Mouse (Mus musculus) neural tube, embryonic 11.5 days (tissue): ENCODE measurements around the gene Psap. TPM values are rescaled to one million over a fixed set of nuclear protein-coding genes. Genes with fewer than 3 reads are reported as not detected.

Experiments
- ATAC-seq: fragments of 200-750 bp; cut with Nextera tagmentation; 2 replicates; pipeline ENCODE4 v1.8.0; 2017; ENCODE audit warnings: moderate number of reproducible peaks, mild to moderate bottlenecking, moderate TSS enrichment, moderate library complexity; ENCODE audit not compliant: insufficient read depth, low FRiP score, low TSS enrichment
- DNase-seq: peaks from one replicate; pipeline ENCODE4 v3.0.0-alpha.2; 2015; ENCODE audit warnings: low spot score
- H3K27ac ChIP-seq: fragments of 300-500 bp; sonication (generic); 2 replicates; pipeline ENCODE4 v1.5.1; 2014; ENCODE audit warnings: low read depth, mild to moderate bottlenecking, low read length
- H3K27me3 ChIP-seq: fragments of 300-500 bp; sonication (generic); 2 replicates; pipeline ENCODE4 v1.6.1; 2014; ENCODE audit warnings: mild to moderate bottlenecking, low read length, mixed read lengths; ENCODE audit not compliant: control insufficient read depth, insufficient read depth
- H3K36me3 ChIP-seq: fragments of 300-500 bp; sonication (generic); 2 replicates; pipeline ENCODE4 v1.6.1; 2014; ENCODE audit warnings: mild to moderate bottlenecking, low read length, moderate library complexity, mixed read lengths; ENCODE audit not compliant: control insufficient read depth, insufficient read depth
- H3K4me1 ChIP-seq: fragments of 300-500 bp; sonication (generic); 2 replicates; pipeline ENCODE4 v1.6.1; 2014; ENCODE audit warnings: low read length, mixed read lengths; ENCODE audit not compliant: control insufficient read depth, insufficient read depth
- H3K4me2 ChIP-seq: fragments of 300-500 bp; sonication (generic); 2 replicates; pipeline ENCODE4 v1.6.1; 2014; ENCODE audit warnings: low read depth, mild to moderate bottlenecking, moderate library complexity
- H3K4me3 ChIP-seq: fragments of 300-500 bp; sonication (generic); 2 replicates; pipeline ENCODE4 v1.5.1; 2014; ENCODE audit warnings: low read depth, low read length
- H3K9ac ChIP-seq: fragments of 300-500 bp; sonication (generic); 2 replicates; pipeline ENCODE4 v1.6.1; 2014; ENCODE audit warnings: mild to moderate bottlenecking, low read length
- H3K9me3 ChIP-seq: fragments of 300-500 bp; sonication (generic); 2 replicates; pipeline ENCODE4 v1.6.1; 2016; ENCODE audit warnings: low read length; ENCODE audit not compliant: control insufficient read depth
- WGBS: fragments of 180-500 bp; shearing (Covaris S2); extraction: QIAGEN DNeasy Blood & Tissue Kit; methylation state at CpG from one replicate; pipeline ENCODE4 v1.1.7; 2014; 5-methylcytosine and 5-hydroxymethylcytosine counted together
- polyA plus RNA-seq: library from polyadenylated mRNA; unstranded; fragments of >200 nt; fragmentation: Nextera tagmentation; extraction: Ambion mirVana; gene quantifications from 2 replicates; pipeline ENCODE4 v1.2.1, GENCODE M21; 2014

The Psap gene
- polyA plus RNA-seq, 1 experiment from 2014 or later = 84.2 TPM

- ATAC-seq (no peak), DNase-seq (no peak)
- no peaks in the 10 kb centered on the region for H3K9me3 ChIP-seq
- no peak overlapping the region for H3K4me3 ChIP-seq
- H3K9ac ChIP-seq = no peak overlapping the region
- H3K27ac ChIP-seq = no peak overlapping the region
- H3K4me1 ChIP-seq = peaks cover 30% of the 10 kb centered on the region
- H3K27me3 ChIP-seq = no peaks in the 10 kb centered on the region
- 81% methylated on average over 4 of the region's 4 CpGs for WGBS
- H3K4me2 ChIP-seq = no peak overlapping the region
- no peaks in the 10 kb centered on the region for H3K36me3 ChIP-seq
Observed at GRCm38 (mm10) chr10:60287161-60287560, 9.7 kb downstream of the Psap start.

GRCm38 (mm10) chr10:60287726-60288125 is 10.3 kb downstream of the Psap start:
- Histone ChIP-seq H3K27me3 (no peaks in the 10 kb centered on the region), H3K9ac (no peak overlapping the region), H3K9me3 (no peaks in the 10 kb centered on the region), H3K27ac (no peak overlapping the region), H3K4me3 (no peak overlapping the region), H3K4me2 (no peak overlapping the region), H3K4me1 (peaks cover 30% of the 10 kb centered on the region), H3K36me3 (no peaks in the 10 kb centered on the region)
- ATAC-seq = no peak
- 85% methylated on average over 2 of the region's 2 CpGs for WGBS
- DNase-seq = no peak

GRCm38 (mm10) chr10:60289216-60289615 is 11.8 kb downstream of the Psap start:
- ATAC-seq (no peak), DNase-seq (no peak)
- WGBS = 92% methylated on average over 8 of the region's 8 CpGs
- Histone ChIP-seq H3K4me1 (peaks cover 23% of the 10 kb centered on the region), H3K4me3 (no peak overlapping the region), H3K4me2 (no peak overlapping the region), H3K27me3 (no peaks in the 10 kb centered on the region), H3K9ac (no peak overlapping the region), H3K36me3 (peaks cover 2% of the 10 kb centered on the region; the same call in 1 of the 2 replicates), H3K27ac (no peak overlapping the region), H3K9me3 (no peaks in the 10 kb centered on the region)

GRCm38 (mm10) chr10:60290026-60290738 is 12.8 kb downstream of the Psap start:
- Histone ChIP-seq H3K27me3 (no peaks in the 10 kb centered on the region), H3K9ac (no peak overlapping the region), H3K27ac (no peak overlapping the region), H3K9me3 (no peaks in the 10 kb centered on the region), H3K4me1 (peaks cover 13% of the 10 kb centered on the region), H3K36me3 (peaks cover 2% of the 10 kb centered on the region; the same call in 1 of the 2 replicates), H3K4me2 (no peak overlapping the region), H3K4me3 (no peak overlapping the region)
- ATAC-seq (no peak), DNase-seq (no peak)
- WGBS = 73% methylated on average over 7 of the region's 7 CpGs

GRCm38 (mm10) chr10:60290739-60291110 is 13.3 kb downstream of the Psap start:
- 91% methylated on average over 8 of the region's 8 CpGs for WGBS
- no peak for ATAC-seq

GRCm38 (mm10) chr10:60292209-60292608 is 14.8 kb downstream of the Psap start:
- H3K4me1 ChIP-seq = no peaks in the 10 kb centered on the region
- DNase-seq (no peak), ATAC-seq (no peak)
- H3K9ac ChIP-seq = no peak overlapping the region
- H3K36me3 ChIP-seq = peaks cover 7% of the 10 kb centered on the region; the same call in 1 of the 2 replicates
- no peak overlapping the region for H3K27ac ChIP-seq
- H3K9me3 ChIP-seq = no peaks in the 10 kb centered on the region
- H3K27me3 ChIP-seq = no peaks in the 10 kb centered on the region
- 93% methylated on average over 8 of the region's 8 CpGs for WGBS
- H3K4me3 ChIP-seq = no peak overlapping the region
- no peak overlapping the region for H3K4me2 ChIP-seq

More at GRCm38 (mm10) chr10:60290739-60291110, 13.3 kb downstream of the Psap start:
- Histone ChIP-seq H3K36me3 (peaks cover 2% of the 10 kb centered on the region; the same call in 1 of the 2 replicates), H3K9me3 (no peaks in the 10 kb centered on the region), H3K27ac (no peak overlapping the region), H3K4me1 (peaks cover 8% of the 10 kb centered on the region), H3K9ac (no peak overlapping the region), H3K4me2 (no peak overlapping the region), H3K27me3 (no peaks in the 10 kb centered on the region), H3K4me3 (no peak overlapping the region)
- DNase-seq = no peak

GRCm38 (mm10) chr10:60294621-60295020 is 17.2 kb downstream of the Psap start:
- DNase-seq = no peak
- H3K4me1 ChIP-seq = no peaks in the 10 kb centered on the region
- peaks cover 7% of the 10 kb centered on the region; the same call in 1 of the 2 replicates for H3K36me3 ChIP-seq
- H3K27me3 ChIP-seq = no peaks in the 10 kb centered on the region
- H3K4me2 ChIP-seq = no peak overlapping the region
- ATAC-seq = no peak
- no peak overlapping the region for H3K27ac ChIP-seq
- H3K9ac ChIP-seq = no peak overlapping the region
- 89% methylated on average over 7 of the region's 7 CpGs for WGBS
- no peak overlapping the region for H3K4me3 ChIP-seq
- no peaks in the 10 kb centered on the region for H3K9me3 ChIP-seq

- Histone ChIP-seq H3K9ac (no peak overlapping the region), H3K9me3 (no peaks in the 10 kb centered on the region), H3K27me3 (no peaks in the 10 kb centered on the region), H3K4me3 (no peak overlapping the region), H3K4me1 (no peaks in the 10 kb centered on the region), H3K4me2 (no peak overlapping the region), H3K27ac (no peak overlapping the region), H3K36me3 (peaks cover 9% of the 10 kb centered on the region; the same call in 1 of the 2 replicates)
- DNase-seq (no peak), ATAC-seq (no peak)
- 92% methylated on average over 3 of the region's 3 CpGs for WGBS
Observed at GRCm38 (mm10) chr10:60295356-60295755, 17.9 kb downstream of the Psap start.

- no peak overlapping the region for H3K4me3 ChIP-seq
- no peak overlapping the region for H3K9ac ChIP-seq
- H3K9me3 ChIP-seq = no peaks in the 10 kb centered on the region
- no peak for ATAC-seq
- H3K4me1 ChIP-seq = no peaks in the 10 kb centered on the region
- H3K36me3 ChIP-seq = peaks cover 13% of the 10 kb centered on the region; the same call in 1 of the 2 replicates
- DNase-seq = no peak
- H3K27me3 ChIP-seq = no peaks in the 10 kb centered on the region
- H3K27ac ChIP-seq = no peak overlapping the region
- 89% methylated on average over 9 of the region's 9 CpGs for WGBS
- no peak overlapping the region for H3K4me2 ChIP-seq
Observed at GRCm38 (mm10) chr10:60296027-60296426, 18.6 kb downstream of the Psap start.
